Mouse (Mus musculus) heart, postnatal 4 days (tissue): Measurements from ENCODE around the gene Drd1. TPM values are rescaled to one million over a fixed set of nuclear protein-coding genes. Genes with fewer than 3 reads are reported as not detected.

ENCODE experiments used
- total RNA-seq, 2 experiments: library from RNA; stranded (reverse); gene quantifications; 2 replicates each; pipeline ENCODE4 v1.2.3; 2021

The Drd1 gene
- total RNA-seq, 2 experiments from 2014 or later: 0.16 to 0.33 TPM

Other genes with a start within 250 kb of the Drd1 start
- gene Sfxn1, start 16.2 kb upstream of the Drd1 start, total RNA-seq: 10 to 100 TPM; 13.5 to 16.5 TPM
- under 1 TPM; 0.11 to 0.12 TPM for gene Hrh2, start 136.4 kb upstream of the Drd1 start, total RNA-seq